Mouse (Mus musculus): ENCODE data around the gene Herc2. TPM values are rescaled to one million over a fixed set of nuclear protein-coding genes. Genes with fewer than 3 reads are reported as not detected.

The Herc2 gene
- total RNA-seq, 2 experiments from 2014 or later = 39.4 to 54.3 TPM

DNA sequence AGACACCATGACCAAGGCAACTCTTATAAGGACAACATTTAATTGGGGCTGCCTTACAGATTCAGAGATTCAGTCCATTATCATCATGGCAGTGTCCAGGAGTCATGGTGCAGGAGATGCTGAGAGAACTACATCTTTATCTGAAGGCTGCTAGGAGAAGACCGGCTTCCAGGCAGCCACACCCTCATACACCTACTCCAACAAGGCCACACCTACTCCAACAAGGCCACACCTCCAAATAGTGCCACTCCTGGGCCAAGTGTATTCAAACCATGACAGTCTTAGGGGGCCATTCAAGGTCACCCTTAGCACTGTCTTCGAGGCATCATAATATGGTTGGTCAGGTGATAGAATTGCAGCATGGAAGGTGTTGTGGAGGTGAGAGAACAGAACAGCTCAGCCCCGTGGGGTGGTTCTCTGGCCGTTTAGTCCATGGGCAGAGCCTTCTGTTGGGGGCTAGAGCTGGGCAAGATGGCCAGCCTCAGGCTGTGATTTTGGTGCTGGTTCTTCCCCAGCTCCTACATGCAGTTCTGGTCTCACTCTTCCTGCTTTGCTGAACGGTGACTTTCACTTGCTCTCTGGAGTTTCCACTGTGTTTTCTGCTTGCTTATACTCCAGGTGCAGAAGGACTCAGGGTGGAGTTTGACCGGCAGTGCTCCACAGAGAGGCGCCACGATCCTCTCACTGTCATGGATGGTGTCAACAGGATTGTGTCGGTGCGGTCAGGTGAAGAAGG lies 151.7 kb downstream of the Herc2 start:
- DNase-seq = no peak

- DNase-seq = no peak
These were observed 152.8 kb downstream of the Herc2 start for GRCm38 (mm10) chr7:56202843-56203242.

DNA sequence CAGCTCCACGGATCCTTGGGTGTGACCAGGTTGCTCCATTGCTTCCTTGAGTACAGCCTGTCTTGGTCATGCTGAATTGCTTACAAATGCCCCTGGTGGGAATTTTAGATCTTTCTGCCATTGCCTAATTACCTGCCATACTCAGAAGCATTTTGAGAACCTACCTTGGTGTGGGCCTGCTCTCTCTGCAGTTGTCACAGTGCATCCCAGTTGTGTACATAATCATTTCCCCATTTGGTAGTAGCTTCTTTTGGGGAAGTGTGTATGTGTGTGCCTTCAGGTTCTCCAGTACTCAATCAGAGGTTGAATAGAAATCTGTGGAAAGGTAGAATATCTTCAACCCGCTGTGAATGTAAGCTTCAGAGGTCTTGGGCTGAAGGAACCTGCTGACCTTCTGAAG lies 153.3 kb downstream of the Herc2 start:
- no peak for DNase-seq

GRCm38 (mm10) chr7:56204877-56205276 lies 154.9 kb downstream of the Herc2 start:
- DNase-seq = no peak

GRCm38 (mm10) chr7:56220811-56221210 lies 170.8 kb downstream of the Herc2 start:
- DNase-seq = no peak

GRCm38 (mm10) chr7:56235794-56236423 lies 185.9 kb downstream of the Herc2 start:
- DNase-seq = no peak

DNA sequence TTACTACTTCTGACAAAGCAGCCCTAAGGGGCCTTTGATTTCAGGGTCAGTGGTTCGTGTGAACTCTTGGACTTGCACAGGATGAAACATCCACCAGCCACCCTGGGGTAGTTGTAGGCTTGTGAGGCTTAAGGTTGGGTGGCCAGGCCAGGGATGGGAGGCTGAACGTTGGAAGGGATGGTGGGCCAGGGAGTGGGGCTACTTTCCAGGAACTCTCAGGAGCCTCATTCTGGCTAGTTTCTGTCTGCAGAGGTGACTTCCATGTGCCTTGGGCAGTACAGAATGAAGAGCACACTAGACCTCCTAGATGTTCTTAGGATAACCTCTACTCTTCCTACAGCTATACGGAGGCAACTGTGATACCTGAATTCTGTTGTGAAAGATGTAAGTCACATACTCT lies 186.6 kb downstream of the Herc2 start:
- no peak for DNase-seq

- DNase-seq = peak; percentile 38
These were observed 189.5 kb downstream of the Herc2 start, which contains the start of gene Oca2 for GRCm38 (mm10) chr7:56239543-56239942. Oca2 (plus strand) TSS chr7:56239760.

DNA sequence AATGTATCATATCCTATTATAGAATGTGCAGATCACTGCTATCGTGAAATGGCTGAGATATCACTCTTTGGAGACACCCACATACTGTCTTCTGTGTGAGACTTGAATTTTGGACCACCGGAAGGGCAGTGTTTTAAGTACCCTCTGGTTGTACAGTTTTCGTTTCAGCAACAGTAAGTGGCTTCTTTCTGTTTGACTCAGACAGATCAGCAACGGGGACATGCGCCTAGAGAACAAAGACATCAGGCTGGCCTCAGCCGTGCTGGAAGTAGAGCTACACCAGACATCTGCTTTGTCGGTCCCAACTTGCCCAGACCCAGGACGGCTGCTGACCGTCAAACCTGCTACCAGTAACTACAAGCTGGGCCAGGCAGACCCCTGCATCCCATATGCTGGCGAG lies 204.6 kb downstream of the Herc2 start:
- no peak for DNase-seq

DNA sequence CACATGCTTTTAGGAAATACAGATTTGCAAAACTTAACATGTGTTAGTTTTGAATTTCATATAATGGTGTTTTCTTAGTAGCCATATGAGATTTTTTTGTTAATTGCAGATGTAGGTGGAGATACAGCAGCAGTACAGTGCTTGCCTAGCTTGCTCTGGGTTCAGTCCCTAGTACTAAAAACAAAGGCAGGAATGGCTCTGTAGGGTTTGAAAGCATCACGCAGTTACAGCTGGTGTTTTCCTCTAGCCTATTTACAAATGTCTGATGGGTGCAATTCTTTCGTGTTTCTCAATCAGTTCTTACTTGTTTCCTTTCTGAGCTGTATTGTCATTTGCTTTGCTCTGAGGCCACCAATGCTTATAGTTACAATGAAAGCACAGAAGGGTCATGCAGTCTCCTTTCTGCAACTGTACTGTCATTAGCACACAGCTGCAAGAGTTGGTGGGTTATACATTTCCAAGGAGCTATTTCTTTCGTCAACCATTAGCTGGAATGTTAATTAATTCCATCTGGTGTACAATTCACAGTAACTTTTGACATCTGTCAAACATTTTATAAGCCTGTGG lies 208.0 kb downstream of the Herc2 start:
- no peak for DNase-seq

DNA sequence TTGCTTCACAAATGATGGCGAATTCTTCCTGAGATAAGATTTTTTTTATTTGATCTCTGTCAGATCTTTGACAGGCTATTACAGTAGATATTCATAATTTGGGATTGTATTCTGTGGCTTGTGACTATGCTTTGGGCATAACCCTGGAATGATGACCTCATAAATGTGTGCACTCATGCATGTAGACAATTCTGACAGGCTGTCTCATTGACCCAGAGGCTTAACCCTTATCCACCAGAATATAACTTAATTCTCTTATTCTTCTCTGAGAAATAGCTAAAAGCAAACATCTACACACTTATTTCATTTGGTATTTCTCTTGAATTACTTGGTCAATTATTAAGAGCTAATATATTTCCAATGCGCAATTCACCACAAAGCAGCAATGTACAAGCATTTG lies 227.5 kb downstream of the Herc2 start:
- DNase-seq = no peak

Other genes starting within 250 kb of the Herc2 start
- gene Cyfip1, start 208.5 kb upstream of the Herc2 start, total RNA-seq (2021) = 10 to 100 TPM; 64.4 to 72.4 TPM
- 10 to 100 TPM; 48.1 to 49.8 TPM for gene Nipa2, start 87.7 kb upstream of the Herc2 start, total RNA-seq (2021)
- 1 to 10 TPM; 6.7 to 6.8 TPM for gene Nipa1, start 30.2 kb upstream of the Herc2 start, total RNA-seq (2021)
- 1 to 10 TPM; 7.5 to 8.1 TPM for gene Oca2, start 189.6 kb downstream of the Herc2 start, total RNA-seq (2021)